In genomic region chr2:71056115-71056835, GRCm38 (mm10) we compare ENCODE assay signal across 8 mouse cellular contexts. TPM values are rescaled to one million over a fixed set of nuclear protein-coding genes. Genes with fewer than 3 reads are reported as not detected.
DNase-seq lines count a peak whose midpoint lies in the region; ATAC-seq and TF ChIP-seq lines count a peak whose summit lies in the region.

No protein-coding gene starts in this region.

- H3K4me1 ChIP-seq in testis, adult 2 months (ENCODE audit: control insufficient read depth, insufficient read depth, low read length) = peaks cover 2% of the 10 kb centered on the region; the same call in 1 of the 2 replicates
- peaks cover 3% of the 10 kb centered on the region for H3K4me1 ChIP-seq in limb, embryonic 14.5 days (ENCODE audit: control insufficient read depth, insufficient read depth, low read length)
- no peaks in the 10 kb centered on the region for H3K4me1 ChIP-seq in stomach, postnatal 0 days (replicated peaks; ENCODE audit: control insufficient read depth, insufficient read depth)

- peak overlapping the region; percentile 57 for H3K4me2 ChIP-seq in limb, embryonic 14.5 days (replicated peaks; ENCODE audit: low read depth, low read length, severe bottlenecking)
- peak overlapping the region; percentile 86 for H3K4me2 ChIP-seq in stomach, postnatal 0 days (replicated peaks; ENCODE audit: low read depth)

- 9% methylated on average over 21 of the region's 21 CpGs for WGBS in limb, embryonic 14.5 days
- 10% methylated on average over 21 of the region's 21 CpGs for WGBS in stomach, postnatal 0 days

- TF ChIP-seq EP300 in stomach, postnatal 0 days (optimal IDR thresholded peaks at IDR 0.05) = no peak

- H3K27ac ChIP-seq in testis, adult 2 months (ENCODE audit: control insufficient read depth, insufficient read depth, low read depth, low read length) = peak overlapping the region; percentile 96
- peak overlapping the region; percentile 94 for H3K27ac ChIP-seq in limb, embryonic 14.5 days (replicated peaks; ENCODE audit: low read depth, low read length)
- H3K27ac ChIP-seq in stomach, postnatal 0 days (replicated peaks) = peak overlapping the region; percentile 97

- no peaks in the 10 kb centered on the region for H3K9me3 ChIP-seq in limb, embryonic 14.5 days (ENCODE audit: control insufficient read depth, low read length)
- H3K9me3 ChIP-seq in stomach, postnatal 0 days (ENCODE audit: control insufficient read depth, low read length) = no peaks in the 10 kb centered on the region

- peak; percentile 76 for DNase-seq in cerebellum, adult 9-10 months
- no peak for DNase-seq in testis, postnatal 10 days (ENCODE audit: low spot score)
- peak; percentile 51 for DNase-seq in limb, embryonic 14.5 days (ENCODE audit: low spot score)
- no peak for DNase-seq in stomach, postnatal 0 days (ENCODE audit: low spot score)
- no peak for DNase-seq in thymus, postnatal 0 days (ENCODE audit: low spot score)
- DNase-seq in urinary bladder, postnatal 25 days (ENCODE audit: low spot score) = no peak

- no peak for ATAC-seq in cerebellum, adult (ENCODE audit: insufficient number of reproducible peaks, low FRiP score, low TSS enrichment)
- no peak; the same call in 1 of the 2 replicates for ATAC-seq in limb, embryonic 14.5 days (ENCODE audit: low FRiP score, low read depth)
- ATAC-seq in stomach, postnatal 0 days (ENCODE audit: low FRiP score, low TSS enrichment) = no peak

- no peak for TF ChIP-seq CTCF in testis, adult 2 months (IDR thresholded peaks at IDR 0.05; ENCODE audit: control insufficient read depth, insufficient read depth, insufficient replicate concordance, low read depth, low read length)
- peak; percentile 43 for TF ChIP-seq CTCF in stomach, postnatal 0 days (IDR thresholded peaks at IDR 0.05; ENCODE audit: low read depth)

- no peak for TF ChIP-seq POLR2A in testis, adult 2 months (IDR thresholded peaks at IDR 0.05; ENCODE audit: control insufficient read depth, low read depth, low read length)
- no peak for TF ChIP-seq POLR2A in limb, embryonic 14.5 days (IDR thresholded peaks at IDR 0.05; ENCODE audit: borderline replicate concordance, extremely low read depth, insufficient read depth, insufficient read length)

- no peaks in the 10 kb centered on the region; the same call in 1 of the 2 replicates for H3K36me3 ChIP-seq in testis, adult 2 months (ENCODE audit: control insufficient read depth, insufficient read depth, low read length)
- H3K36me3 ChIP-seq in limb, embryonic 14.5 days (ENCODE audit: control insufficient read depth, insufficient read depth, low read length) = peaks cover 9% of the 10 kb centered on the region
- H3K36me3 ChIP-seq in stomach, postnatal 0 days (ENCODE audit: control insufficient read depth, insufficient read depth, low read length) = no peaks in the 10 kb centered on the region; the same call in 1 of the 2 replicates

- peak overlapping the region; percentile 82 for H3K9ac ChIP-seq in limb, embryonic 14.5 days (ENCODE audit: low read depth, low read length, severe bottlenecking)
- peak overlapping the region; percentile 94 for H3K9ac ChIP-seq in stomach, postnatal 0 days (ENCODE audit: low read length)

- peak overlapping the region; percentile 87 for H3K4me3 ChIP-seq in testis, adult 2 months (ENCODE audit: control insufficient read depth, low read depth, low read length)
- peak overlapping the region; percentile 89 for H3K4me3 ChIP-seq in limb, embryonic 14.5 days (replicated peaks; ENCODE audit: low read length)
- H3K4me3 ChIP-seq in stomach, postnatal 0 days (ENCODE audit: low read depth, low read length) = peak overlapping the region; percentile 90

- H3K27me3 ChIP-seq in testis, adult 2 months (ENCODE audit: control insufficient read depth, insufficient read depth, low read length) = no peaks in the 10 kb centered on the region
- no peaks in the 10 kb centered on the region for H3K27me3 ChIP-seq in limb, embryonic 14.5 days (ENCODE audit: control insufficient read depth, insufficient read depth, low read length)
- H3K27me3 ChIP-seq in stomach, postnatal 0 days (ENCODE audit: control insufficient read depth, insufficient read depth, low read length) = no peaks in the 10 kb centered on the region

RNA-seq across cellular contexts. Expression of gene Mettl8, which starts 0.9 kb away (rescaled TPM):
- polyA plus RNA-seq in testis, adult 2 months (2012; rRNA removed) = 2.1 and 2.6 TPM in 2 replicates
- 12.8 and 14.8 TPM in 2 replicates for polyA plus RNA-seq in limb, embryonic 14.5 days (2012; rRNA removed)
- polyA plus RNA-seq in limb, embryonic 14.5 days (2014; fragmentation: Nextera tagmentation; extraction: Ambion mirVana) = 13.6 and 13.9 TPM in 2 replicates
- 7.7 and 9.2 TPM in 2 replicates for polyA plus RNA-seq in stomach, postnatal 0 days (2015; fragmentation: Nextera tagmentation; extraction: Ambion mirVana)
- 23.7 and 25.4 TPM in 2 replicates for polyA plus RNA-seq in thymus, postnatal 0 days (2015; fragmentation: Nextera tagmentation; extraction: Ambion mirVana)

RNA-seq across cellular contexts. Expression of gene Dcaf17, which starts 1.1 kb away (rescaled TPM):
- polyA plus RNA-seq in testis, adult 2 months (2012; rRNA removed) = 7.2 and 11.7 TPM in 2 replicates
- 7.2 and 7.4 TPM in 2 replicates for polyA plus RNA-seq in limb, embryonic 14.5 days (2012; rRNA removed)
- 23.0 and 26.0 TPM in 2 replicates for polyA plus RNA-seq in limb, embryonic 14.5 days (2014; fragmentation: Nextera tagmentation; extraction: Ambion mirVana)
- 26.6 and 28.7 TPM in 2 replicates for polyA plus RNA-seq in stomach, postnatal 0 days (2015; fragmentation: Nextera tagmentation; extraction: Ambion mirVana)
- polyA plus RNA-seq in thymus, postnatal 0 days (2015; fragmentation: Nextera tagmentation; extraction: Ambion mirVana) = 41.0 and 47.7 TPM in 2 replicates

Comparison
In these comparisons a context has a peak if more than half of its experiments do, and no peak if none do; other contexts are left out.
1. DNase-seq: peak in cerebellum, adult 9-10 months (single experiment) and limb, embryonic 14.5 days (single experiment); none in testis, postnatal 10 days (single experiment), stomach, postnatal 0 days (single experiment), thymus, postnatal 0 days (single experiment) and urinary bladder, postnatal 25 days (single experiment).
2. Peak in every context shown above with its lines, with median percentiles within 50 percentile points of each other: H3K27ac ChIP-seq and H3K4me3 ChIP-seq.